Mouse (Mus musculus) mesoderm, embryonic 11.5 days (tissue): ENCODE measurements around the gene Ssh2.
"Not testable (repeated sequence)": the region's sequence is repeated elsewhere in the genome, so short reads cannot be mapped to it uniquely, and the experiment has no call there.

Source experiments
- DNase-seq: peaks from one replicate; pipeline ENCODE4 v3.0.0-alpha.2; 2012; ENCODE audit warnings: low read depth, low spot score

Gene Ssh2

GRCm38 (mm10) chr11:77348142-77348741, 132.2 kb downstream of the Ssh2 start:
- peak; percentile 86 for DNase-seq

- no peak for DNase-seq
Measured at GRCm38 (mm10) chr11:77348985-77349384, 132.9 kb downstream of the Ssh2 start.

DNA sequence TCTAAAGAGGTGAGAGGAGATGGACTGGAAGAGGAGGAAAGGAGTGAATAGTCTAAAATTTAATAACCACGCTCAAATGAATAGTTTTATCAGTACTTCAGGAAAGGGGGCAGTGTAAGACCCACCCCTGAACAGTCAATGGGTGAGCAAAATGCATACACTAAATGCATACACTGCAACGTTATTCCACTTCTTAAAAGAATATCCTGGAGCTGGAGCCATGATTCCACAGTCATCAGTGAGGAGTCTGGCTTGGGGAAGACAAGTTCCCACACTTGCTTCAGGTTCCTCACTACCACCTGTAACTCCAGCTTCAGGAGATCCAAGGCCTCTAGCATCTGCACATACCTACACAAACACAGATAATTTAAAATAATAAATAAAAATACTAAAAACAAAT, 133.6 kb downstream of the Ssh2 start:
- DNase-seq, result no peak

- no peak for DNase-seq
Measured at GRCm38 (mm10) chr11:77355055-77355454, 139.0 kb downstream of the Ssh2 start.

DNA sequence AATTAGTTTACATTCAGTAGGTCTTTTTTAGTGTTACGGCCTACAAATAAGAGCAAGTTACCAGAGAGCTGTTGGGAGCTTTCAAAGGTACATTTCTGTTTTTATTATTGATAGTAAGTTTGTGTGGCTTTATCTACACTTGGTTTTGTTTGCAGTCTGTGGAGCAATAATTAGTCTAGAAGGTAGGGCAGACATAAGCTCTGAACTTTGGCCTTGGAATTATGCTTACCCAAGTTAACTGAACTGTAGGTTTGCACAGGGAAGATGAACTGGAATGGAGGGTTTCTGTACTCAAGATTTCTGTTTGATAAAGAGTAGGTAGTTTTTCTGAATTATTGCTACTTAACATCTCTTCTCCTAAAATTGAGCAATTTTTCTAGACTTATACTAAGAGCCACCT, 141.8 kb downstream of the Ssh2 start:
- DNase-seq, result no peak

DNA sequence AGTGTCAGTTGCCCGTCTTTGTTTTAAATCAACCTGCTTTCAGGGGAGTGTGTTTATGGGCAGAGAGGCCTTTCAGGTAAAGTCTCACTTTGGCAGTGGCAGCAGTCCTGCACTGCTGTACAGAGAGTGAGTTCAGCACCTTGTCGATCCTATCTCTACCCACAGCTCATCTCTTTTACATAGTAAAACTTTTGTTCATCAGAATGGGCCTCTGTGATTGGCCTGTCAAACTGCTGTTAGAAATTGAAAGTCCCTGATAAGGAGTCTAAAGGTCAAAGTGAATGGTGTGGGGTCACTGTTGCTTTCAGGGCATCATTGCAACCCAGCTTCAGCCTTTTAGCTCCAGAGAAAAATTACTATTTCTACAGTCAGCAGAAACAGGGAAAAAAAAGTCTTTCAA, 147.4 kb downstream of the Ssh2 start:
- no peak for DNase-seq

DNA sequence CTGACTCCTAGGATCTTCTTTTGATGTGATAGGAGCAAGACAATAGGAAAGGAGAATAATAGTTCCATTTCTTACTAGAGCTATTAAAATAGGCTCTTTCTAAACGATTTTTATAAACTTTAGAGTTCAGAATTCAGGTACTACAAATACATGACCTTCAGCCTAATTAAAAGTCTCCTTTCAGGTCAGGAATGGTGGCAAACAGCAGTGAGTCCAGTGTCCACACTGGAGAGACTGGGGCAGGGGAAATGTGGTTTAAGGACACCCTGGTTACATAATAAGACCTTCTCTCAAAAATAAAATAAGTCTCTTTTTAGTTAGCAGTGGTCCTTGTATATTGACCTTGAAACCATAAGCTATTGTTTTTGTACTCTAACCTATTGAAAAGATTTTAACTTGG, 148.3 kb downstream of the Ssh2 start:
- DNase-seq, result no peak

- DNase-seq, result no peak
Measured at GRCm38 (mm10) chr11:77365706-77366386, 149.8 kb downstream of the Ssh2 start.

DNA sequence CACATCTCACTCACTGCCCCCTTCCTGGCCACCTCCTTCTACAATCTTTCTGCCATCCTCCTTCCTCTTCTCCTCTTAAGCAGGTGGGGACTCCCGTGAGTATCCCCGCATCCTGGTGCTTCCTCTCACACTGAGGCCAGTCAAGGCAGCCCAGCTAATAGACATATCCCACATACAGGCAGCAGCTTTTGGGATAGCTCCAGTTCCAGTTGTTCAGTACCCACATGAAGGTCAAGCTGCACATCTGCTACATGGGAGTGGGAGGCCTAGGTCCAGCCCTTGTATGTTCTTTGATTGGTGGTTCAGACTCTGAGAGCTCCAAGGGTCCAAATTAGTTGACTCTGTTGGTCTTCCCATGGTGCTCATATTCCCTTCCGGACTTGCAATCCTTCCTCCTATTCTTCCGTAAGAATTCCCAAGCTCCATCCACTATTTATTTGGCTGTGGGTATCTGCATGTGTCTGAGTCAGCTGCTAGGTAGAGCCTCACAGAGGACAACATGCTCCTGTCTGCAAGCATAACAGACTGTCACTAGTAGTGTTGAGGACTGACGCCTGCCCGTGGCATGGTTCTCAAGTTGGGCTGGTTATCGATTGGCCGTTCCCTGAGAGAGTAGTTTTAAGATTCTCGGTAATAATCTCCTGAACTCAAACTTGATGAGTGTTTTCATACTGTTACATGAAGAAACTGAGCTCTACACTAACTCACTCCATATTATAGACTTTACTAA, 151.6 kb downstream of the Ssh2 start:
- no peak for DNase-seq

DNA sequence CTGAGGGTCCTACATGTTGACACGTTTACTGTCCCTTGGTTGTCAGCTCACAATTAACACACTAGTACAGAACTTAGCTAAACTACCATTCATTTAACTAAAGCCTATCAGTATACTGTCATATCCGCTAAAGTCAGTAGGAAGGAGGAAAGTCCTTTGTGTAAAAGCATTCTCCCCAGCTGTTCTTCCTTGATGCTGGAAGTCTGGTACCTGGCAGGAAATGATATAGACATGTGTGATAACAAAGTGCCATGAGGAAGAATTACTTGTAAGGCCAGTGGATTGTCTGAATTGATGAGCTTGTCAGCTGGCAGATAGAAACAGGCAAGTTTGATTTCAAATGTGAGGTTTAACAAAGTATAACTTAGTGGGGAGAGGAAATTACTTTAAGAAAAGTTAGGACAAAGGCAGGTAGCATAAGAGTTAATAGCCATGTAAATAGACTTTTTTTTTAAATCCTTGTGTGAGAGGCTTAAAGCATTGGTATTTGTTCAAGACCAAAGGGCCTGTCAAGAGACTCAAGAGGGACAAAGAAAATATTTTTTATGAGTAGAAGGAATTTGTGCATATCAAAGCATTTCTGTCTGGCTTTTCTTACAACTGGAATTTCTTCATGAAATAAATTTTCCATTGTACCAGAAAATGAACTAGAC, 153.2 kb downstream of the Ssh2 start:
- DNase-seq, result no peak

GRCm38 (mm10) chr11:77369841-77370191, 153.7 kb downstream of the Ssh2 start:
- no peak for DNase-seq

DNA sequence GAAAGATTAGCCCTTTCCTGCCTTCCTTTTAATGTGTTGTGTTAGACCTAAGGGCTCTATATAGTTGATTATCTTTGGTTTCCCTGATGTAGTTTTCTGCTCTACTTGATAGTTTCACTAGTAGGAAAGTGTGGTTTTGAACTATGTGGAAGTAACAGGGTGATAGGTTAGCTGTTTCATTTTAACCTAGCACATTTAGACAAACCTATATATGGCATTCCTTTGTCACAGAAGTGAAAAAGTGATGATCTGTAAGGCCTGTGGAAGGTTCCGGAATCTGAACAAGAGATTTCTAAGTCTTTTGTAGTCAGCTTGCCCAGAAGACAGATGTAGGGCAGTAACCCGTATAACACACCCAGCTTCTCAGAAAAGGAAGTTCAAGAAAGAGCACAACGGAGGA, 155.0 kb downstream of the Ssh2 start:
- no peak for DNase-seq

DNA sequence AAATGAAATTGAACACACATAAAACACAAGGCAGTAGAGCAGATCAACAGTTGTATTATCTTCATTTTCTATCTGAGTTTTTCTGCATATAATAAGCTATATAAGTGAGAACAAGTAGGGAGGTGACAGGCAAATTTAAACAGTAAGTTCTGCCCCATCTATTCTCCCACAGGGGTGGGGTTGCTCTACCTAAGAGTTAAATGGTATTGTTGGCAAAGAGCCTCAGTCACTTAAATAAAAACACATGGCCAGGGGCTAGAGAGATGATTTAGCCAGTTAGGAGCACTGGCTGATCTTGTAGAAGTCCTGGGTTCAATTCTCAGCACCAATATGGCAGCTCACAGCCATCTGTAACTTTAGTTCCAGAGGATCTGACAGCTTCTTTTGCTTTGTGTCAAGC, 155.6 kb downstream of the Ssh2 start:
- DNase-seq, result no peak

- DNase-seq, result no peak
Measured at GRCm38 (mm10) chr11:77372196-77372904, 156.3 kb downstream of the Ssh2 start.

GRCm38 (mm10) chr11:77378622-77379021, 162.5 kb downstream of the Ssh2 start:
- DNase-seq, result no peak

- no peak for DNase-seq
Measured at GRCm38 (mm10) chr11:77381174-77381573, 165.1 kb downstream of the Ssh2 start.

DNA sequence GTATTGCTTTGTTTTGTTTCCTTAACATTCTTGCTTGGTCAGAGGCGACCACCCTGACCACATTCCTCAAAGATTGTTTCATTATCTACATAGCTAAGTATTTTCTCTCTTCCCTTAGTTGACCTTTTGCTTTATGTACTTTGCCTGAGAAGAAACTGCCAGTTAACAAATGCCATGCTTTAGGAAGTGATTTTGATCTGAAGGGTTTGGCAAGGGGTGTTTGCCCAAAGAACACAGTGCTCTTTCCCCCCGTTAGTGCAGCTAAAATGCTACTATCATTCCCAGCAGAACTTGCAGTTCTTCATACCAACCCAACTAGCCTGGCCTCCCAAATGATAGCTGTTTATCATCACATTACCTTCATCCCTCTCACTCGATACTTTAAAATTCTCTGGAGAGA, 168.1 kb downstream of the Ssh2 start:
- no peak for DNase-seq

DNA sequence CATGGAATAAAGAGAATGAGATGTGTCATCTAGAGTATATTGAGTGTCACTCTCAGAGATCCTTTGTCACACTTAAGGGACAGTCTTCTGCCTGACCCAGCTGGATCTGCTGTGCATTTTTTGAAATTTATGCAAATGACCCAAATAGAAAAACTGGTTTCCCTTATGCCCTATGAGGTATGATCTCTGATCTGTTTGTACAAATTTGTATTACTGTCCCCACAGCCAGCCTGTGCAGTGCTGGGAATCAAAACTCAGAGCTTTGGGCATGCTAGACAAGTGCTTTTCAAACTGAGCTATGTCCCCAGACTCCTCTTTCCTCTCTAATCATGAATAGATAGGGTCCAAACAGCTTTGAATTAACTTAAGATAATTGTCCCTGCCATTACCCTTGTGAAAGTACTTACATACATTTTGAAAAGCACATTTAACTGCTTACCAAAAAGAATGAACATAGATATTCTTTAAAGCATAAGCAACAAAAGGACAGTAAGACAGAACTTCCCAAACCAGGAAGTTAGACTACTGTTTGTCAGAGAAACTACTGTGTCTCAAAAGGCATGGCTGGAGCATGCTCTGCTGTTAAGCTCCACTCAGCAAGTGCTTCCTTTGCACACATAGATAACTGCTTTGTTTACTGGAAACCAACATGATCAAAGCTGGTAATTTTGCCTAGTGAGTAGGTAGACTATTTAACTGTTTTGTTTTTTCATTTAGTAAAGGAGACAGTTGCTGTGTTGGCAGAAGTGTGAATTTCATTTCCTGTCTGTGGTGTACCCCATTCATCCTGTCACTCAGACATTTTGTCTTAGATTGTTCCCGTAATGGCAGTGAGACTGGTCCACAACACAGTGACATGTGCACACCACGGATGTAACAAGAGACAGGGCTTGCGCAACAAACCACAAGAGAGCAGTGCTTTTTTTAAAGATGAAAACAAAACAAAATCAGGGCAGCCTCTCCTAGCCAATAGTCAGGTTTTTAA, 169.9 kb downstream of the Ssh2 start:
- no peak for DNase-seq

GRCm38 (mm10) chr11:77388197-77388596, 172.1 kb downstream of the Ssh2 start:
- DNase-seq, result not testable (repeated sequence)

DNA sequence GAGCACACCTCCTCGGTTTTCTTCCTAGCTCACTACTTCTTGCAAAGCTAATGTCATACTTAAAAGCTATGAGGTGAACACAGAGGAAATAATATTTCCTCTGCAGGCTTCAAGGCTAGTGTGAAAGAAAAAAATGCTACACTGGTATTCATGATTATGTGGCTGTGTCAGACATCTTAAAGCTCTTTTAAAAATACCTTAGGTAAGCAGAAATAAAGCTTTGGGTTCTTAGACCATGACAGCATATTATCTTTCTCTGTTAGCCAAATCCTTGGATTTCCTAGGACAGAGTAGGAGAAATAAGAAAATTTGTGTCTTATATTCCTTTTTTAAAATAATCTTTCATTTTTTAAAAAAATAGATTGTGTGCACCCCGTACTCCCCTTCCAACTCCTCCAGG, 179.5 kb downstream of the Ssh2 start:
- DNase-seq, result no peak

DNA sequence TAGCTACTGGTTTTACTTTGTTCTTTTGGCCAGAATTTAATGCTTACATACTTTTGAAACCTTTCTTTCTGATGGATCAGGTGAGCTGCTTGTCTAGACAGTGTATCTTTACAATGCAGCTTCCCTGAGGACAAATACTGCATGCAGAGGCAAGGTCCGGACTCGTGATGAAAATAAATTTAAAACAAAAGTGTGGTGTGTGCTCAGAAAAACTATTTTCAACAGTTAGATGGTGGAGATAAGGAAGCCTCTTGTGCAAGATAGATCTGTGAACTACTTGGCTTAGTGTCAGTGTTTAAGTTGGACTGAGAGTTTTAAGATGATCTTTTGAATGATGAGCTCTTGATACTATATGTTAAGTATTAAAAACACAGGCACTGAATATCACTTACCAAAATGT, 186.4 kb downstream of the Ssh2 start:
- no peak for DNase-seq
